Mouse (Mus musculus) embryonic fibroblast, embryonic 13.5 days (primary cell): ENCODE measurements around the gene Hnf1b.

Experiments used
- CTCF ChIP-seq: IDR thresholded peaks from 2 replicates; pipeline ENCODE4 v1.5.1; 2011; ENCODE audit warnings: mild to moderate bottlenecking, control low read depth, low read length, moderate library complexity, borderline replicate concordance; ENCODE audit not compliant: insufficient read depth
- POLR2A ChIP-seq: IDR thresholded peaks from 2 replicates; pipeline ENCODE4 v1.6.1; 2011; ENCODE audit warnings: low read depth, mild to moderate bottlenecking, control low read depth, low read length, moderate library complexity

DNA sequence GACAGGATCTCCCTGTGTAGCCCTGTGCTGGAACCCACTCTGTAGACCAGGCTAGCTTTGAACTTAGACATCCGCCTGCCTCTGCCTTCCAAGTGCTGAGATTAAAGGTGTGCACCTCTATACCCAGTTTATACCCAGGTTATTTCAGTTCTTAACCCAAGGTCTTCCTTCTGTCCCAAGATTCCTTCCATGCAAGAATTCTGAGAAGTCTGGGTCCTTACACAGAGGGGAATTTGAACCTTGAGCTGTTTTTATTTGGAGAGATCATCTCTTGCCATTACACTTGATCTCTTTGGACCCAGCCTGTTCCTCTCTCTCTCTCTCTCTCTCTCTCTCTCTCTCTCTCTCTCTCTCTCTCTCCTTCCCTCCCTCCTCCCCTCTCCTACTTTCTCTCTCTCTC is 7.4 kb downstream of the Hnf1b start:
- TF ChIP-seq POLR2A (no peak), CTCF (no peak)
